Mouse (Mus musculus): ENCODE results near the gene Grin2c. TPM values are rescaled to one million over a fixed set of nuclear protein-coding genes. Genes with fewer than 3 reads are reported as not detected.

The Grin2c gene
- total RNA-seq, 1 experiment from 2014 or later, result not detected

GRCm38 (mm10) chr11:115222077-115222476 is 45.0 kb downstream of the Grin2c start:
- no peak for ATAC-seq (replicated peaks; ENCODE audit: insufficient number of reproducible peaks, low FRiP score, low TSS enrichment, poor library complexity, severe bottlenecking)

DNA sequence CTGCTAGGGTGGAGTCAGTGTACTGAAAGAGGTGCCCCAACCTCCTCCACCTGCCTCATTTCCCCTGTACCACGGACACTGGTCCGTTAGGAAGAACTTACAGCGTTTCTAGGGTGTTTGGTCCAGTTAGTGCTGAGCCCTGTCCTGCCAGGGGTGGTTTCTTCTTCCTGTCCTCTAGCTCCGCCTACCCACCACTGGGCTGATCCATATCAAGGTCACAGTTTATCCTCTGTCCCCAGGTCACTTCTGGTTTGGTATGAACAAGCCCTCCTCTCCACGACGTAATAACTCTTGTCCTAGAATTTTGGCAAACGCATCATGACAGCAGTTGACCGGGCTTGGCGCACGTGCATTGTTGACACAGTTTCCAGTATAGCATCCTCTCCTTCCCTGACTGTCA is 47.4 kb downstream of the Grin2c start:
- ATAC-seq (replicated peaks; ENCODE audit: insufficient number of reproducible peaks, low FRiP score, low TSS enrichment, poor library complexity, severe bottlenecking), result no peak

DNA sequence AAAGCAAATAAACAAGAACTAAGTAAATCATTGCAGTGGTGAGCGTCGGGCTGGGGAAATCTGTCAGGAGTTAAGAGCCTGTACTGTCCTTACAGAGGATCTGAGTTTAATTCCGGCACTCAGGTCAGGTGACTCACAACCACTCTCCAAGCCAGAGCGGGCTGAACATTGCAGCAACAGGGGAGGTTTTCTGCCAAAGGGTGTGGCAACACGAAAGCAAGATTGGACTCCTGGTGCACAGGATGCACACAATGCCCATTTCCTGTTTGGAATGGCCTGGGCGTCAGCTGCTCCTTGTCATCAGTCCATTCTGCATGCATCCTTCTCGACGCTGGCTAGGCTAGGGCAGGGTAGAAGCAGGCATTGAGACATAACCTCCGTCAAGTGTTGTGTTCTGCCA is 47.8 kb downstream of the Grin2c start:
- 0 out of 2 replicates have a peak, but pooled peaks have one; percentile 36 for ATAC-seq (replicated peaks; ENCODE audit: insufficient number of reproducible peaks, low FRiP score, low TSS enrichment, poor library complexity, severe bottlenecking)

- no peak for ATAC-seq (replicated peaks; ENCODE audit: insufficient number of reproducible peaks, low FRiP score, low TSS enrichment, poor library complexity, severe bottlenecking)
These were observed 49.3 kb downstream of the Grin2c start for GRCm38 (mm10) chr11:115217439-115218410.

GRCm38 (mm10) chr11:115215123-115215522 is 51.9 kb downstream of the Grin2c start:
- no peak for ATAC-seq (replicated peaks; ENCODE audit: insufficient number of reproducible peaks, low FRiP score, low TSS enrichment, poor library complexity, severe bottlenecking)

DNA sequence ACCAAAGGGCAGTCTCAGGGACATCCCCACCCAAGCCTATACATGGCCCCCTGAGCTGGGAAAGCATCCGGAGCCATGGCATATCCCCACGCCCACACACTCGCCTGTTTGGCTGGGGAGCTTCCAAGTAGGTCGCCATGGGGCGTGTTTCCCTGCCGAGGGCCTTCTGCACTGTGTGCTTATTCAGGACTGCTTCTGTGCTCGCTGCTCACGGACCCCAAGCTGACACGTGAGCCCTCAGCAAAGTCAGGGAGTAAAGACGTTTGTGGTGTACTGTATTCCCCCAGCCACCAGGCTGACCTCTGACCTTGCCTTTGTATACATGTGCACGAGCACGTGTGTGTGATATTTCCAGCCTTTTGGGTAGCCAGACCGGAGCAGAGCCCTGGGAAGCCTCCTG is 54.9 kb downstream of the Grin2c start:
- ATAC-seq (replicated peaks; ENCODE audit: insufficient number of reproducible peaks, low FRiP score, low TSS enrichment, poor library complexity, severe bottlenecking), result no peak

GRCm38 (mm10) chr11:115209958-115210357 is 57.1 kb downstream of the Grin2c start:
- ATAC-seq (replicated peaks; ENCODE audit: insufficient number of reproducible peaks, low FRiP score, low TSS enrichment, poor library complexity, severe bottlenecking), result no peak

- ATAC-seq (replicated peaks; ENCODE audit: insufficient number of reproducible peaks, low FRiP score, low TSS enrichment, poor library complexity, severe bottlenecking), result peak; percentile 77
These were observed 58.0 kb downstream of the Grin2c start for GRCm38 (mm10) chr11:115208776-115209732.

- ATAC-seq (replicated peaks; ENCODE audit: insufficient number of reproducible peaks, low FRiP score, low TSS enrichment, poor library complexity, severe bottlenecking), result no peak
These were observed 58.9 kb downstream of the Grin2c start for GRCm38 (mm10) chr11:115208126-115208525.

DNA sequence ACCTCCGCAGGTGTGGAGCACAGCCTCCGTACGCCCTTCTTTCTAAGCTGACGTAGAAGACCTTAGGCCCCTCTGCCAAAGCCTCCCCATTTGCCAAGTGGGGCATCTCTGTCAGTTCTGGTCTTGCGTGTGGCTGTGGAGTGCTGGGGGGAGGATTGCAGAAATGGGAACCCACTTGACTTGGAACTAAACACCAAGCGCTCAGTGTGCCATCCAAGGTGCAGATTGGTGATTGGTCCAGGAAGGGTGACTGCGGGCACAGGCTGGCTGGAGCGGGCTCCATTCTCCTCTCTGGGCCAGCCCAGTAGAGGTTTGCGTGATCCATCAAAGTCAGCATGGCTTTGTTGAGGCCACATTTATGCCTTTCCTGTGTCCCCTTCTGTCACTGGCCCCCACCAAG is 64.3 kb downstream of the Grin2c start:
- no peak for ATAC-seq (replicated peaks; ENCODE audit: insufficient number of reproducible peaks, low FRiP score, low TSS enrichment, poor library complexity, severe bottlenecking)

DNA sequence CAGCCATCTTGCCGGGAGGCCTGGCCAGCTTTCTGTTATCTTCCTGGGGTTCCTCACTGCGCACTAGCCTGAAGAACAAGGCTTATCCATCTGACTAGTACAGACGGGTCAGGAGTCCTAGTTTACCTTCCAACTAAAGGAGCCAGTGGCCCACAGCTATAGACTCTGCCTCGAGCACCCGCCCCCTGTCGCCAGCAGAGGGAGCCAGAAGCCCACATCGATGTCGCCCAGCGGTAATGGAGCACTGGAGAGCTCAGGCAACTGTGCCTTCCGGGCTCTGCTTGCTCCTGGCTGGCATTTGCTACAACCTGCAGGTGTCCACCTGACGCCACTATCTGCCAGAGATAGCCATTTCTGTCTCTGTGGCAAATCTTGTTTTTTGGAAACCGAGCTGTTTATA is 64.7 kb downstream of the Grin2c start:
- peak; percentile 54 for ATAC-seq (replicated peaks; ENCODE audit: insufficient number of reproducible peaks, low FRiP score, low TSS enrichment, poor library complexity, severe bottlenecking)

- no peak for ATAC-seq (replicated peaks; ENCODE audit: insufficient number of reproducible peaks, low FRiP score, low TSS enrichment, poor library complexity, severe bottlenecking)
These were observed 66.5 kb downstream of the Grin2c start for GRCm38 (mm10) chr11:115200520-115200919.

Other genes starting within 250 kb of the Grin2c start
- 0.97 TPM in 1 of 3 replicates, not detected in the others for gene Cd300ld4, start 240.2 kb downstream of the Grin2c start, total RNA-seq (2017)
- gene Cd300ld5, start 229.5 kb downstream of the Grin2c start, total RNA-seq (2017), result not detected in 3 replicates
- gene Cd300ld3, start 218.8 kb downstream of the Grin2c start, total RNA-seq (2017), result 358 to 471 TPM (median 466 TPM) in 3 replicates
- gene Cd300e, start 205.1 kb downstream of the Grin2c start, total RNA-seq (2017), result 160 to 198 TPM (median 162 TPM) in 3 replicates
- 31.7 to 64.8 TPM (median 33.2 TPM) in 3 replicates for gene Rab37, start 175.8 kb downstream of the Grin2c start, total RNA-seq (2017)
- gene Cd300lf, start 133.3 kb downstream of the Grin2c start, total RNA-seq (2017), result 20.4 to 32.5 TPM (median 25.8 TPM) in 3 replicates
- 65.9 to 104 TPM (median 70.4 TPM) in 3 replicates for gene Slc9a3r1, start 103.9 kb downstream of the Grin2c start, total RNA-seq (2017)
- gene Tmem104, start 79.8 kb downstream of the Grin2c start, total RNA-seq (2017), result 12.1 to 32.4 TPM (median 17.3 TPM) in 3 replicates
- gene Nat9, start 79.4 kb downstream of the Grin2c start, total RNA-seq (2017), result 25.4 to 39.9 TPM (median 37.8 TPM) in 3 replicates
- gene Fdxr, start 9.8 kb upstream of the Grin2c start, total RNA-seq (2017), result 8.4 to 14.8 TPM (median 11.7 TPM) in 3 replicates
- 0.11 to 0.78 TPM (median 0.38 TPM) in 3 replicates for gene Fads6, start 30.4 kb upstream of the Grin2c start, total RNA-seq (2017)
- gene Otop2, start 39.9 kb upstream of the Grin2c start, total RNA-seq (2017), result not detected in 3 replicates
- not detected in 3 replicates for gene Ush1g, start 54.8 kb upstream of the Grin2c start, total RNA-seq (2017)
- 0.39 TPM in 1 of 3 replicates, not detected in the others for gene Otop3, start 67.5 kb upstream of the Grin2c start, total RNA-seq (2017)
- gene Hid1, start 100.5 kb upstream of the Grin2c start, total RNA-seq (2017), result 4.7 to 13.4 TPM (median 7.5 TPM) in 3 replicates
- gene Cdr2l, start 114.7 kb upstream of the Grin2c start, total RNA-seq (2017), result not detected in 3 replicates
- 57.9 to 84.5 TPM (median 60.9 TPM) in 3 replicates for gene Mrpl58, start 136.5 kb upstream of the Grin2c start, total RNA-seq (2017)
- 553 to 728 TPM (median 631 TPM) in 3 replicates for gene Atp5h, start 152.7 kb upstream of the Grin2c start, total RNA-seq (2017)
- 20.7 to 29.6 TPM (median 24.3 TPM) in 3 replicates for gene Kctd2, start 152.9 kb upstream of the Grin2c start, total RNA-seq (2017)
- not detected in 3 replicates for gene Trim80, start 173.3 kb upstream of the Grin2c start, total RNA-seq (2017)
- gene Slc16a5, start 195.2 kb upstream of the Grin2c start, total RNA-seq (2017), result 0.39 TPM in 1 of 3 replicates, not detected in the others
- gene Armc7, start 208.4 kb upstream of the Grin2c start, total RNA-seq (2017), result 23.8 to 24.6 TPM (median 24.2 TPM) in 3 replicates
- 154 to 190 TPM (median 179 TPM) in 3 replicates for gene Nt5c, start 224.6 kb upstream of the Grin2c start, total RNA-seq (2017)
- gene Jpt1, start 247.1 kb upstream of the Grin2c start, total RNA-seq (2017), result 230 to 253 TPM (median 234 TPM) in 3 replicates